Comparison of ENCODE assay signal across 15 mouse cellular contexts in the genomic region with DNA sequence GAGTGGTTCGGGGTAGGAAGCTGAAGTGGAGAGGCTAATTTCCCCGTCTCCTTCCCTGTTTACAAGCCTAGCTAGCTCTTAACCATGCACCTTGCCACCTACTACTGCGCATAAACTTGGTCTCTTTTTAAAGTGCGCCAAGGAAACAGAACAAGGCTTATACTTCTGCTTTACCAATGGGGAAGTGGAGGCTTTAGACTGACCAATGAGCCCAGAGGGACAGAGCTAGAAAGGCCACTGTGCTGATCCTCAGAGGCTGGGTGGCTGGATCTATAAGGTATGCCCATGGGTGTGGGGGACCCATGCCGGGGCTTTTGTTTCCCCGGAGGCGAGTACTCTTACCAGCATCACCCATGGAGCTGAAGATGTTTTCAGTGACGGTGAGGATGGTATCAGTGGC. TPM values are rescaled to one million over a fixed set of nuclear protein-coding genes. Genes with fewer than 3 reads are reported as not detected.
DNase-seq lines count a peak whose midpoint lies in the region; ATAC-seq lines count a peak whose summit lies in the region.
"Had no signal": no experiment of that assay in that cellular context is flagged by ENCODE, and none has a peak within 500 bp of the region (broad histone marks: within the 10 kb centered on the region; RNA-seq: fewer than 3 reads in every experiment).

No protein-coding gene starts in this region.

- peak; percentile 89 for DNase-seq in heart, adult 11 months
- DNase-seq in heart, postnatal 4 days = no peak
- DNase-seq in urinary bladder, postnatal 25 days (ENCODE audit: low spot score) = no peak
- DNase-seq: B cell, adult 2 months; cerebellum, adult 11-12 months; cerebellum, adult 2 months; cerebellum, adult 9-10 months; cerebellum, postnatal 25 days had no signal

- peak; percentile 65 for ATAC-seq in megakaryocyte, adult 5-6 weeks (ENCODE audit: poor library complexity, severe bottlenecking)
- peak; percentile 34; the same call in 1 of the 2 replicates for ATAC-seq in neutrophil, adult 5-6 weeks (ENCODE audit: extremely low read depth, insufficient number of reproducible peaks, low FRiP score, poor library complexity, severe bottlenecking)
- ATAC-seq: activated CD4-positive, CD25-positive, alpha-beta regulatory T cell, adult 4 months; CD4-positive, CD25-positive, alpha-beta regulatory T cell, adult 4 months; forebrain, embryonic 13.5 days; forebrain, embryonic 15.5 days; Patski had no signal

RNA-seq across cellular contexts. Expression of a gene that starts 15.0 kb away (rescaled TPM):
- 10 to 100 TPM; 53.2 to 53.4 TPM for total RNA-seq in heart, postnatal 4 days (2021)
- 29.4 and 33.0 TPM in 2 replicates for total RNA-seq in megakaryocyte, adult 5-6 weeks (2015)
- total RNA-seq in megakaryocyte, adult 5-6 weeks (2017) = 84.6 and 101 TPM in 2 replicates
- total RNA-seq in neutrophil, adult 5-6 weeks (2017) = 91.4 and 142 TPM in 2 replicates

RNA-seq across cellular contexts. Expression of a gene that starts 15.3 kb away (rescaled TPM):
- total RNA-seq in heart, postnatal 4 days (2021) = 100 to 1,000 TPM; 184 to 187 TPM
- total RNA-seq in megakaryocyte, adult 5-6 weeks (2015) = 226 and 299 TPM in 2 replicates
- 408 and 426 TPM in 2 replicates for total RNA-seq in megakaryocyte, adult 5-6 weeks (2017)
- total RNA-seq in neutrophil, adult 5-6 weeks (2017) = 386 and 458 TPM in 2 replicates

RNA-seq across cellular contexts. Expression of a gene that starts 23.6 kb away (rescaled TPM):
- 100 to 1,000 TPM; 104 to 136 TPM for total RNA-seq in heart, postnatal 4 days (2021)
- total RNA-seq in megakaryocyte, adult 5-6 weeks (2015) = 0.11 TPM in 1 of 2 replicates, not detected in the other
- 0.11 and 0.33 TPM in 2 replicates for total RNA-seq in megakaryocyte, adult 5-6 weeks (2017)
- total RNA-seq in neutrophil, adult 5-6 weeks (2017) = 2.2 and 3.0 TPM in 2 replicates

RNA-seq across cellular contexts. Expression of a gene that starts 31.4 kb away (rescaled TPM):
- 10 to 100 TPM; 38.6 to 39.1 TPM for total RNA-seq in heart, postnatal 4 days (2021)
- total RNA-seq in megakaryocyte, adult 5-6 weeks (2015) = 18.6 and 20.8 TPM in 2 replicates
- 8.2 and 24.7 TPM in 2 replicates for total RNA-seq in megakaryocyte, adult 5-6 weeks (2017)
- 21.0 and 23.2 TPM in 2 replicates for total RNA-seq in neutrophil, adult 5-6 weeks (2017)

RNA-seq across cellular contexts. Expression of a gene that starts 31.5 kb away (rescaled TPM):
- total RNA-seq in heart, postnatal 4 days (2021) = 10 to 100 TPM; 17.7 to 17.8 TPM
- 8.4 and 8.5 TPM in 2 replicates for total RNA-seq in megakaryocyte, adult 5-6 weeks (2015)
- total RNA-seq in megakaryocyte, adult 5-6 weeks (2017) = 9.5 and 9.8 TPM in 2 replicates
- 22.2 and 23.2 TPM in 2 replicates for total RNA-seq in neutrophil, adult 5-6 weeks (2017)

Comparison
In these comparisons a context has a peak if more than half of its experiments do, and no peak if none do; other contexts are left out.
1. RNA of a gene that starts 23.6 kb away (total RNA-seq): 104 to 136 TPM in heart, postnatal 4 days; 2.2 to 3.0 TPM in neutrophil, adult 5-6 weeks and 0.11 to 0.33 TPM in megakaryocyte, adult 5-6 weeks; every median in the first group is over 10 times any median in the second.